Mouse (Mus musculus): ENCODE measurements around the gene Papolb. TPM values are rescaled to one million over a fixed set of nuclear protein-coding genes. Genes with fewer than 3 reads are reported as not detected.

Papolb gene
- polyA plus RNA-seq, 1 experiment from 2014 or later = 0.12 TPM

DNA sequence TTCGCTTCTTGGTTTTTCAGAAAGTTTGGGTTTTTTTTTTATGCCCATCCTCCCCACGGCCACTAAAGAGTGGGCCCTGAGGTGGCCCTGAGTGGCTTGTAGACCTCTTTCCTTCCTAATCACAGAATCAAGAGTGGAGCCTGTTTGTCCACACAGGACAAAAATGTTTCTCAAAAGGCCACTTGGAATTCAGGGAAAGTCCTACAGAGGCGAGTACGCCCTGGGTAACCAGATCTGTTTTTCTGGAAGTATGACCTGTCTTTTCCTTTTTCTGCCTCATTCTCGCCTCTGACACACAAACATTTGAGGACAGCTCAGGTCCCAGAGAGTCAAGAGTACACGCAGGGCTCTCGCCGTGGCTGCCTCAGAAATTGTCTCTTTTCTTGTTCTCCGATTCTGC, 19.6 kb upstream of the Papolb start:
- Histone ChIP-seq H3K27me3 (replicated peaks; ENCODE audit: insufficient read depth, low read length) (no peaks in the 10 kb centered on the region), H3K9me3 (ENCODE audit: low read length) (no peaks in the 10 kb centered on the region), H3K9ac (replicated peaks; ENCODE audit: low read depth) (no peak overlapping the region), H3K27ac (ENCODE audit: low read length) (peak overlapping the region; percentile 55), H3K4me3 (ENCODE audit: low read depth, low read length) (no peak overlapping the region), H3K4me1 (ENCODE audit: insufficient read depth, low read depth, low read length) (peaks cover 6% of the 10 kb centered on the region; the same call in 1 of the 2 replicates), H3K4me2 (replicated peaks; ENCODE audit: low read depth, low read length) (peak overlapping the region; percentile 98; the same call in 1 of the 2 replicates), H3K36me3 (ENCODE audit: insufficient read depth, low read length) (no peaks in the 10 kb centered on the region)
- TF ChIP-seq EP300 (IDR thresholded peaks at IDR 0.05) = peak; percentile 85
- TF ChIP-seq CTCF (IDR thresholded peaks at IDR 0.05) = no peak
- ATAC-seq (peak; percentile 15; the same call in 1 of the 2 replicates), DNase-seq (ENCODE audit: low spot score) (peak; percentile 72)
- WGBS = 39% methylated on average over 9 of the region's 9 CpGs

DNA sequence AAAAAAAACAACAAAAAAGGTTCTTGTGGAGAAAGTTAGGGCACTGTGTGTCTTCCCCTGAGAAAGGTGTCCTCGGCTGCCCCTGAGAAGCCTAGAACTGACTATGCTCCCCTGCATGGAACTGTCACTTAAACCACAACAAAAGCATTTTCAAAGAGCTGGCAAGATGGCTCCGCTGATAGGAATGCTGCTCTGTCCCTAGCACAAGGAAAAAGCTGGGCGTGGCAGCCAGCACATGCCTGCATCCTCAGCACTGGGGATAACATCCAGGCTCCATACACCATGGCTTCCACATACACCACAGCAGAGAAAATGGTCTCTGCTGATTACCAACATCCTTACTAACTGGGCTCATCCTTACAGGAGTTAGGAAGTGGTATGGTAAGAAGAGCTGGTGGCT, 17.2 kb upstream of the Papolb start:
- TF ChIP-seq EP300 (IDR thresholded peaks at IDR 0.05) = no peak
- 82% methylated on average over 3 of the region's 3 CpGs for WGBS
- Histone ChIP-seq H3K27ac (ENCODE audit: low read length) (no peak overlapping the region), H3K4me3 (ENCODE audit: low read depth, low read length) (no peak overlapping the region), H3K9ac (replicated peaks; ENCODE audit: low read depth) (no peak overlapping the region), H3K9me3 (ENCODE audit: low read length) (no peaks in the 10 kb centered on the region), H3K4me1 (ENCODE audit: insufficient read depth, low read depth, low read length) (peaks cover 6% of the 10 kb centered on the region; the same call in 1 of the 2 replicates), H3K27me3 (replicated peaks; ENCODE audit: insufficient read depth, low read length) (no peaks in the 10 kb centered on the region), H3K4me2 (replicated peaks; ENCODE audit: low read depth, low read length) (no peak overlapping the region), H3K36me3 (ENCODE audit: insufficient read depth, low read length) (no peaks in the 10 kb centered on the region)
- no peak for ATAC-seq
- DNase-seq (ENCODE audit: low spot score) = no peak

DNA sequence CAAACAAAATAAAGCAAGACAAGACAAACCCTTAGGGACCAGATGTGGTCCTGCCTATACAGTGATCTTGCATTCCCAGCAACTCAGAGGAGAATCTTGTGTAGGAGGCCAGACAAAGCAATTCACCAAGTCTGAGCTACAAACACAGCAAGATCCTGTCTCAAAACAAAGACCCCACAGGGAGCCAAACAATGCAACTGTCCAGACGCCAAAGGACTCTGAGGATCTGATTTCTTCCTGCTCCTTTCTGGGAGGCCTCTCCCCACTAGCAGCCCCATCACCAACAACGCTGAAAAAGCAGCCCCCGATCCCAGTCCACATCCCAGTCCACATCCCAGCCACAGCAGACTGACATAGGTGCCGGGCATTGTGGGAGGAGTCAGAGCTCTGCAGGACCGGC, 16.5 kb upstream of the Papolb start:
- TF ChIP-seq CTCF (IDR thresholded peaks at IDR 0.05) = no peak
- no peak for TF ChIP-seq EP300 (IDR thresholded peaks at IDR 0.05)
- no peaks in the 10 kb centered on the region for H3K36me3 ChIP-seq (ENCODE audit: insufficient read depth, low read length)
- no peak for DNase-seq (ENCODE audit: low spot score)
- no peak overlapping the region for H3K9ac ChIP-seq (replicated peaks; ENCODE audit: low read depth)
- H3K4me3 ChIP-seq (ENCODE audit: low read depth, low read length) = no peak overlapping the region
- peaks cover 6% of the 10 kb centered on the region; the same call in 1 of the 2 replicates for H3K4me1 ChIP-seq (ENCODE audit: insufficient read depth, low read depth, low read length)
- ATAC-seq = no peak
- H3K27ac ChIP-seq (ENCODE audit: low read length) = no peak overlapping the region
- H3K27me3 ChIP-seq (replicated peaks; ENCODE audit: insufficient read depth, low read length) = no peaks in the 10 kb centered on the region
- WGBS = 27% methylated on average over 5 of the region's 5 CpGs
- H3K9me3 ChIP-seq (ENCODE audit: low read length) = no peaks in the 10 kb centered on the region
- no peak overlapping the region for H3K4me2 ChIP-seq (replicated peaks; ENCODE audit: low read depth, low read length)

DNA sequence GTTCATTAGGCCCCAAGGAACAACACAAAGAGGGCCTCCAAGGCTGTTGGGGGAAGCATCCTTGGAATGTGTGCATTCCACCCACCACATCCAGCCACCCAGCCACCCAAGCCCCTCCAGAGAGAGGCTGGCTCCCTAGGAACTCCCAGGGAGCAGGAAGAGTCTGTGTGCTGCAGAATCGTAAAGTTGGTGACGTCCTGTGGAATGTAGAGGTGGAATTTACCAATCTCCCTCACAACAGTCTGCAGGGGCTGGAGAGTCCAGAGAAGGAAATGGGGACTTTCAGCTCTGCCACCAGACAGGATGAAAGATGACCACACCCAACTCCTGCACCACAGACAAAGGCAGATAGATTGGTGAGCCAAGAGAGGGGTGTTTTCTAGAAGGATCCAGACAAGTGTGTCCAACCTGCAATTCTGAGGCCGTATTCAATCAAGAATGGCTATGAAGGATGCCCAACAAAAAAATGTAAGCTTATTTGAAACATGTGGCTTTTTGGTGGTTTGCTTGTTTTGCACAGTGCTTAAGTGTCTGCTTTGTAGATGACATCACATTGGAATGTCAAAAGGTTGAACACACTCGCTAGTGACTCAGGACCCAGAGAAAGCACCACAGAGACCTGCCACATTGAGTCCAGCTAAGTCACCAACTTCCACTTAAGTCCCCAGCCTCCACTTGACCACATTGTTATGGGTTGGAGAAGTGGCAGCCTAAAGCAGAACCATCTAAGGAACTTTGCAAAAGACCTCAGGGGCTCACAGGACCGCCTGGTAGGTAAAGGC, 15.3 kb upstream of the Papolb start:
- H3K9me3 ChIP-seq (ENCODE audit: low read length) = no peaks in the 10 kb centered on the region
- H3K27me3 ChIP-seq (replicated peaks; ENCODE audit: insufficient read depth, low read length) = no peaks in the 10 kb centered on the region
- peak; percentile 87 for ATAC-seq
- peaks cover 6% of the 10 kb centered on the region; the same call in 1 of the 2 replicates for H3K4me1 ChIP-seq (ENCODE audit: insufficient read depth, low read depth, low read length)
- WGBS = 35% methylated on average over 5 of the region's 5 CpGs
- H3K27ac ChIP-seq (ENCODE audit: low read length) = peak overlapping the region; percentile 69
- H3K9ac ChIP-seq (replicated peaks; ENCODE audit: low read depth) = no peak overlapping the region
- H3K4me2 ChIP-seq (replicated peaks; ENCODE audit: low read depth, low read length) = no peak overlapping the region
- H3K4me3 ChIP-seq (ENCODE audit: low read depth, low read length) = no peak overlapping the region
- no peaks in the 10 kb centered on the region for H3K36me3 ChIP-seq (ENCODE audit: insufficient read depth, low read length)
- peak; percentile 82 for DNase-seq (ENCODE audit: low spot score)
- no peak for TF ChIP-seq CTCF (IDR thresholded peaks at IDR 0.05)
- TF ChIP-seq EP300 (IDR thresholded peaks at IDR 0.05) = peak; percentile 82

DNA sequence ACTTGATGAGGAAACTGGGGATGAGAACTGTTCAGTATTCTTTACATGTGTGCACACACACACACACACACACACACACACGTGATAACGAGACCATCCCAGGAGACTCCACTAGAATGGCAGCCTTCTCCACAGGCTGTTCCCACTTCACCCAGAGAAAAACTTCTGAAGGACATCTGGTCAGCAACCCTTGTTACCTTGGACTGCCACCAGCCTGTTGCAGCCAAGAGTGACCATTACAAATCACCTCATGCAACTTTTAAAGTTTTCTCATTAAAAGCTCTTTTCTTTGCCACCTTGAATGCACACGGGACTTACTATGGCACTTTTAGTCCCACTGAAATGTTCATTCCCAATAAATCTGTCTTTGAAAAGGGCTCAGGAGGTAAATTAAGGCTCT, 7.4 kb upstream of the Papolb start:
- Histone ChIP-seq H3K4me1 (ENCODE audit: insufficient read depth, low read depth, low read length) (no peaks in the 10 kb centered on the region), H3K4me2 (replicated peaks; ENCODE audit: low read depth, low read length) (no peak overlapping the region), H3K36me3 (ENCODE audit: insufficient read depth, low read length) (no peaks in the 10 kb centered on the region), H3K27ac (ENCODE audit: low read length) (no peak overlapping the region), H3K4me3 (ENCODE audit: low read depth, low read length) (no peak overlapping the region), H3K9me3 (ENCODE audit: low read length) (no peaks in the 10 kb centered on the region), H3K27me3 (replicated peaks; ENCODE audit: insufficient read depth, low read length) (no peaks in the 10 kb centered on the region), H3K9ac (replicated peaks; ENCODE audit: low read depth) (no peak overlapping the region)
- no peak for DNase-seq (ENCODE audit: low spot score)
- WGBS = 75% methylated on average over 3 of the region's 3 CpGs
- no peak for TF ChIP-seq CTCF (IDR thresholded peaks at IDR 0.05)
- no peak for TF ChIP-seq EP300 (IDR thresholded peaks at IDR 0.05)
- no peak for ATAC-seq

DNA sequence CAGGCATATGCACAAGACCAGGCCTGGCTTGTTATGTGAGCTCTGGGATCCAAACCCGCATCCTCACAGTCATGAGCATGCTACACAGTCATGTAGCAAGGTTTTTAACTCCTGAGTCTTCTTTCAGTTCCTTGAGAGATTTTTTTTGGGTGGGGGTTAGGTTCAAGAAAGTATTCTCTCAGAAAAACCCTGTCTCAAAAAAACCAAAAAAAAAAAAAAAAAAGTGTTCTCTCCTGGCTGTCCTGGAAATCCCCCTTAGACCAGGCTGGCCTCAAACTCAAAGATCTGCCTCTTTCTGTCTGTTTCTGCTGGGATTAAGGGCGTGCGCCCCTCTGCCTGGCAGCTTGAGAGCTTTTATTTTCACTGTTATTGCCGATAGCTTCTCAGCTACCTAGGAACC, 5.5 kb upstream of the Papolb start:
- no peaks in the 10 kb centered on the region for H3K36me3 ChIP-seq (ENCODE audit: insufficient read depth, low read length)
- no peak overlapping the region for H3K4me2 ChIP-seq (replicated peaks; ENCODE audit: low read depth, low read length)
- no peak overlapping the region for H3K9ac ChIP-seq (replicated peaks; ENCODE audit: low read depth)
- H3K9me3 ChIP-seq (ENCODE audit: low read length) = no peaks in the 10 kb centered on the region
- H3K27ac ChIP-seq (ENCODE audit: low read length) = no peak overlapping the region
- DNase-seq (ENCODE audit: low spot score) = no peak
- TF ChIP-seq CTCF (IDR thresholded peaks at IDR 0.05) = no peak
- no peak for TF ChIP-seq EP300 (IDR thresholded peaks at IDR 0.05)
- H3K4me3 ChIP-seq (ENCODE audit: low read depth, low read length) = no peak overlapping the region
- WGBS = 76% methylated on average over 4 of the region's 4 CpGs
- H3K4me1 ChIP-seq (ENCODE audit: insufficient read depth, low read depth, low read length) = no peaks in the 10 kb centered on the region
- ATAC-seq = no peak
- no peaks in the 10 kb centered on the region for H3K27me3 ChIP-seq (replicated peaks; ENCODE audit: insufficient read depth, low read length)
